Mouse (Mus musculus) forebrain, embryonic 10.5 days (tissue): ENCODE data around the gene Rnf148. TPM values are rescaled to one million over a fixed set of nuclear protein-coding genes. Genes with fewer than 3 reads are reported as not detected.

ENCODE experiments used
- DNase-seq: peaks from one replicate; pipeline ENCODE4 v3.0.0-alpha.2; 2017; ENCODE audit warnings: low spot score; ENCODE audit errors: extremely low spot score
- H3K27ac ChIP-seq: fragments of 300-500 bp; sonication (generic); 2 replicates; pipeline ENCODE4 v1.5.1; 2016; ENCODE audit warnings: mild to moderate bottlenecking
- H3K27me3 ChIP-seq: fragments of 300-500 bp; sonication (generic); 2 replicates; pipeline ENCODE4 v1.6.1; 2016; ENCODE audit warnings: mild to moderate bottlenecking; ENCODE audit not compliant: poor library complexity, severe bottlenecking
- H3K36me3 ChIP-seq: fragments of 300-500 bp; sonication (generic); replicated peaks from 2 replicates; pipeline ENCODE4 v1.6.1; 2016; ENCODE audit warnings: mild to moderate bottlenecking, moderate library complexity
- H3K4me1 ChIP-seq: fragments of 300-500 bp; sonication (generic); 2 replicates; pipeline ENCODE4 v1.6.1; 2016
- H3K4me3 ChIP-seq: fragments of 300-500 bp; sonication (generic); 2 replicates; pipeline ENCODE4 v1.5.1; 2016; ENCODE audit warnings: mild to moderate bottlenecking, moderate library complexity
- H3K9me3 ChIP-seq: fragments of 300-500 bp; sonication (generic); 2 replicates; pipeline ENCODE4 v1.6.1; 2016; ENCODE audit warnings: mild to moderate bottlenecking, moderate library complexity
- WGBS: fragments of 180-500 bp; shearing (Covaris S2); methylation state at CpG from one replicate; pipeline ENCODE4 v1.1.7; 2016; 5-methylcytosine and 5-hydroxymethylcytosine counted together
- polyA plus RNA-seq: library from polyadenylated mRNA; unstranded; fragments of >200 nt; fragmentation: Nextera tagmentation; extraction: Ambion mirVana; gene quantifications from 2 replicates; pipeline ENCODE4 v1.2.1, GENCODE M21; 2016

The Rnf148 gene
- polyA plus RNA-seq = not detected in 2 replicates

DNA sequence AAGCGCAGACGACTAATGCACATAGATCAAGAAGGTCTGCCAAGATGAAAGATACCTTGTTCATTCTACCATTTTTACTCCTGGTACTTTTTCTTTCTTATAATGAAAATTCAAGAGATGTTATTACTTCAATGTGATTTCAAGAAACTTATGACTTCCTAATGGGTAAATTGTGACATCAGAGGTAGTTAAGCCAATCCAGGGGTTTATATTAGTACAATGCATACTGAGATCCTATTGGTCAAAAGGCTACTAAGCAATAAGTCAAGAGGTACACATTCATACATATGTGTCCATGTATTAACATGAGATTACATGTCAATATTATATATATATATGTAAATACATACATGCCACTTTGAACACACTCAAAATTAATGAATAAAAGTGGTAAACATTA is at the start of gene Rnf148:
Gene Rnf148, minus strand, starts transcription at position 101 of the 400 bp plus-strand sequence.
- 94% methylated on average over 2 of the region's 2 CpGs for WGBS
- H3K36me3 ChIP-seq = no peaks in the 10 kb centered on the region
- no peaks in the 10 kb centered on the region for H3K4me1 ChIP-seq
- no peak for DNase-seq
- no peak within 1 kb of the TSS for H3K4me3 ChIP-seq
- no peaks in the 10 kb centered on the region for H3K9me3 ChIP-seq
- H3K27ac ChIP-seq = no peak within 1 kb of the TSS
- no peaks in the 10 kb centered on the region for H3K27me3 ChIP-seq

DNA sequence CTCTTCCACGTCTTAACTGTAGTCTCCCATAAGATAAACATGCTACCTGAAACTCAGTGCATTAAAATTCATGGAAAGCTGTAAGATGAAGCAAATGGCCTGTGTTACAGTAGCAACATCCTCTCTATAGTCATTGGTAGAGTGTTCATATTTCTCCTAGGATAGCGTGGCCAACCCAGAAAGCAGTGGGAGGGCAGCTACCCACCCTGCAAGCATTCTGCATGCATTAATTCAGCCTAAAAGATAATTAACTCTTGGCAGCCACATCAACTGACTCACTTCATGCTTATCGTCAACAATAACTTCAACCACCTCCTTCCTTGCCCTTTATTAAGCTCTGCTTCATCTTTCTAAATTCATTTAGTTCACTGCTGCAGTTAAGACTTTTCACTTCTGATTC is 45.9 kb upstream of the Rnf148 start:
- DNase-seq = no peak
- 89% methylated on average over 3 of the region's 3 CpGs for WGBS

DNA sequence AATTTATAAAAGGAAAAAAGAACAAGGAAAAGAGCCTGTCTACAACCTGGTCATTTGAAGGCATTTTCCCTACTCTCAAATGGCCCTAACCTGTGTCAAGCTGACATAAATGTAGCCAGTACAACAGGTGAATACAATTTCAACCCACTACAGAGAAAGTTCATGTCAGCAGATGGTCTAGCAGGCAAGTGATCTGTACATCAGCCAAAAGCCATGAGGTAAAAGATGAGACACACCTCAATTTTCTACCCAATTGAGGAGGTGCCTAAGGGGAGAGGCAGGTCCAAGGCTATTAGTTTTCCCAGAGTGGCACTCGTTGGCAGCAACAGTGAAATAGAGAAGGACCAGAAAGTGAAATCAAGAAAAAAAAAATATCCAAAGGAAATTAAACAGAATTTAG is 23.2 kb upstream of the Rnf148 start:
- Histone ChIP-seq H3K4me1 (no peaks in the 10 kb centered on the region), H3K27ac (no peak overlapping the region), H3K9me3 (no peaks in the 10 kb centered on the region), H3K36me3 (no peaks in the 10 kb centered on the region), H3K27me3 (no peaks in the 10 kb centered on the region), H3K4me3 (no peak overlapping the region)
- 82% methylated on average over 1 of the region's 1 CpGs for WGBS
- no peak for DNase-seq

More for the DNA sequence above, 45.9 kb upstream of the Rnf148 start:
- H3K4me3 ChIP-seq = no peak overlapping the region
- H3K27me3 ChIP-seq = no peaks in the 10 kb centered on the region
- H3K36me3 ChIP-seq = no peaks in the 10 kb centered on the region
- no peak overlapping the region for H3K27ac ChIP-seq
- H3K9me3 ChIP-seq = no peaks in the 10 kb centered on the region
- no peaks in the 10 kb centered on the region for H3K4me1 ChIP-seq

DNA sequence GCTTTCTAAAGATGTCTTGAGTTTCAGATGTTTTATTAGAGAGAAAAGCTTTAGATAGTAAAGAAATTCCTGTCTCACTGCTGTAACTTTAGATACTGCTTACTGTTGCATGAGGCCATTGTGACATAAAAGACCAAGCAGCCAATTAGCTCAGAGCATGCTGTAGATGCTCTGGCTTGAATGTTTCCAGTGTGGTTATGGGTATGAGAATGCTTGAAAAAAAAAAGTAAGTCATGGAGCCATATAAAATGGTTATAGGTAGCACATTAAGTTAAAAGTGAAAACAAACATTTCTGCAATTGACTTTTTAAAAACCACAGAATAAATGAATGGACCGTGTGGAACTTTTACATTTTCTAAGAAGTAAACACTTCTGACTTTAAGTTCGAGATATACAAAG is 4.7 kb downstream of the Rnf148 start, which contains the start of gene Rnf133:
Gene Rnf133, minus strand, starts transcription at position 101 of the 400 bp plus-strand sequence.
- Histone ChIP-seq H3K27ac (no peak within 1 kb of the TSS), H3K9me3 (no peaks in the 10 kb centered on the region), H3K36me3 (no peaks in the 10 kb centered on the region), H3K4me3 (no peak within 1 kb of the TSS), H3K4me1 (no peaks in the 10 kb centered on the region), H3K27me3 (no peaks in the 10 kb centered on the region)
- no peak for DNase-seq
- 90% methylated on average over 2 of the region's 2 CpGs for WGBS

- WGBS = 92% methylated on average over 8 of the region's 8 CpGs
Observed at GRCm38 (mm10) chr6:23648732-23649131, 6.2 kb downstream of the Rnf148 start.

GRCm38 (mm10) chr6:23647627-23648247 is 7.2 kb downstream of the Rnf148 start:
- H3K4me1 ChIP-seq = no peaks in the 10 kb centered on the region
- no peak overlapping the region for H3K27ac ChIP-seq
- no peaks in the 10 kb centered on the region for H3K36me3 ChIP-seq
- no peaks in the 10 kb centered on the region for H3K27me3 ChIP-seq
- H3K4me3 ChIP-seq = no peak overlapping the region
- WGBS = 89% methylated on average over 7 of the region's 7 CpGs
- no peaks in the 10 kb centered on the region for H3K9me3 ChIP-seq
- DNase-seq = no peak

More at GRCm38 (mm10) chr6:23648732-23649131, 6.2 kb downstream of the Rnf148 start:
- Histone ChIP-seq H3K36me3 (no peaks in the 10 kb centered on the region), H3K4me1 (no peaks in the 10 kb centered on the region), H3K27me3 (no peaks in the 10 kb centered on the region), H3K27ac (no peak overlapping the region), H3K4me3 (no peak overlapping the region), H3K9me3 (no peaks in the 10 kb centered on the region)
- no peak for DNase-seq

DNA sequence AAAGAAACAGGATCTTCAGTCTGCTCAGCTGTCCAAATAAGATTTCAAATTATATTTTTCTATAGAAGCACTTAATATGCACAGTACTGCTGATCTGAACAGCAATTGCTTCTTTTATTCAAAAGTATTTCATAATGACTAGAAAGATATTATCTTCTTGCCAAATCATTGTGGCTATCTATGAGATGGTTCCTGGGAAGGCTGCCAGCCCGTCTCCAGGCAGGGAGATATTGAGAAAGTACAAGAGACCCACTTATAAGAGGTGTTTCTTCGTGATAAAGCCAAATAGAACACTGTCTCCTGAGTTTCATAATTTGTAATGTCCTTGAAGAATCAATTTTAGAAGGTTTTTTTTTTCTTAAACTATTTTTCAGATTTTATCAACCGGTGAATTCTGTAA is 17.9 kb downstream of the Rnf148 start:
- no peak overlapping the region for H3K4me3 ChIP-seq
- no peaks in the 10 kb centered on the region for H3K9me3 ChIP-seq
- no peaks in the 10 kb centered on the region for H3K36me3 ChIP-seq
- WGBS = 91% methylated on average over 3 of the region's 3 CpGs
- no peaks in the 10 kb centered on the region for H3K27me3 ChIP-seq
- no peaks in the 10 kb centered on the region for H3K4me1 ChIP-seq
- no peak for DNase-seq
- H3K27ac ChIP-seq = no peak overlapping the region

- WGBS = 93% methylated on average over 3 of the region's 3 CpGs
Observed at GRCm38 (mm10) chr6:23635208-23635607, 19.7 kb downstream of the Rnf148 start.

GRCm38 (mm10) chr6:23634016-23634415 is 20.9 kb downstream of the Rnf148 start:
- no peak for DNase-seq
- Histone ChIP-seq H3K4me1 (peaks cover 4% of the 10 kb centered on the region), H3K4me3 (no peak overlapping the region), H3K27me3 (no peaks in the 10 kb centered on the region), H3K9me3 (no peaks in the 10 kb centered on the region), H3K27ac (no peak overlapping the region), H3K36me3 (no peaks in the 10 kb centered on the region)
- 89% methylated on average over 9 of the region's 9 CpGs for WGBS

More at GRCm38 (mm10) chr6:23635208-23635607, 19.7 kb downstream of the Rnf148 start:
- no peaks in the 10 kb centered on the region for H3K9me3 ChIP-seq
- no peaks in the 10 kb centered on the region for H3K27me3 ChIP-seq
- no peak overlapping the region for H3K27ac ChIP-seq
- H3K4me3 ChIP-seq = no peak overlapping the region
- no peaks in the 10 kb centered on the region for H3K36me3 ChIP-seq
- no peak for DNase-seq
- peaks cover 3% of the 10 kb centered on the region for H3K4me1 ChIP-seq

- Histone ChIP-seq H3K9me3 (no peaks in the 10 kb centered on the region), H3K4me3 (no peak overlapping the region), H3K27ac (no peak overlapping the region), H3K36me3 (no peaks in the 10 kb centered on the region), H3K27me3 (no peaks in the 10 kb centered on the region), H3K4me1 (peaks cover 4% of the 10 kb centered on the region)
- WGBS = 31% methylated on average over 4 of the region's 4 CpGs
- DNase-seq = no peak
Observed at GRCm38 (mm10) chr6:23630465-23630864, 24.5 kb downstream of the Rnf148 start.

Other genes starting within 250 kb of the Rnf148 start
- gene Rnf133, start 4.8 kb downstream of the Rnf148 start, polyA plus RNA-seq = not detected in 2 replicates
- 2.8 and 2.9 TPM in 2 replicates for gene Cadps2, start 184.3 kb upstream of the Rnf148 start, polyA plus RNA-seq